Mouse (Mus musculus) ES-E14 (cell line): ENCODE data around the gene Kat6b.

ENCODE experiments used
- HCFC1 ChIP-seq: IDR thresholded peaks from 2 replicates; pipeline ENCODE4 v1.6.1; 2012; ENCODE audit warnings: low read length, inconsistent platforms, borderline replicate concordance; ENCODE audit not compliant: insufficient read depth
- MAFK ChIP-seq: IDR thresholded peaks from 2 replicates; pipeline ENCODE4 v1.6.1; 2014; ENCODE audit warnings: mild to moderate bottlenecking, low read depth, low read length, inconsistent platforms; ENCODE audit not compliant: insufficient read depth
- ZNF384 ChIP-seq: IDR thresholded peaks from 2 replicates; pipeline ENCODE4 v1.6.1; 2012; ENCODE audit warnings: low read depth, low read length, inconsistent platforms

DNA sequence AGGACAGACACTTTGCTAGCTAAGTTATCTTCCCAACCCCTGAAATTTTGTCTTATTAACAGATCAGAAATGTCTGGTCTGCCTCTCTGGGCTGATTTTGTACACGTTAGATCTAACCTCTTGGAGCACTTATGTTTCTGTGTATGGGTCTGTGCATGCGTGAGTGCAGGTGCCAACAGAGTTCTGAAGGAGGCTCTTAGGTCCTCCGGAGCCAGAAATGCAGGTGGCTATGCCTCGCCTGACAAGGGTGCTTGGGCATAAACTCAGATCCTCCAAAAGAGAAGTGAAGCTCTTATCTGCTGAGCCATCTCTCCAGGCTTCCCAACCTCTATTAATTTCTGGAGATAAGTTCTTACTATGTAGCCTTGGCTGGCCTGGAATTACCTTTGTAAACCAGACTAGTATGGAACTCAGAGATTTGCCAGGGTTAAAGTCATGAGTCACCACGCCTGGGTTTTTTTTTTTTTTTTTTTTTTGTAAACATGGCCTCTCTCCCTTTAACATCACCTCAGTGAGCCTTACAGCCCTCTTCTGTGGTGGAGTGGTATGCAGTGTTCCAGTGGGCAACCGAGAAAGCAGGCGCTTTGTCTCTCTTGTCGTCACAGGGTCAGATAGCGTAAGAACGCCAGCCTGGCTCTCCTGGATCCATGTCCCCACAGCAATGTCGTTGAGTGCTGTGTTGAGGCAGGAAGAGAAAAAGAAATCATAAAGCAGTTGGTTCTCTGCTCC lies 79.4 kb downstream of the Kat6b start:
- no peak for TF ChIP-seq MAFK
- TF ChIP-seq ZNF384 = no peak
- TF ChIP-seq HCFC1 = no peak
